Mouse (Mus musculus): ENCODE data around the gene Tas2r134. TPM values are rescaled to one million over a fixed set of nuclear protein-coding genes. Genes with fewer than 3 reads are reported as not detected.

Gene Tas2r134
- total RNA-seq, 2 experiments from 2014 or later = not detected

- DNase-seq = no peak
- intact Hi-C loops (cut with DNase I) = no loop called here
Measured at GRCm38 (mm10) chr2:51649887-51650286, 22.6 kb downstream of the Tas2r134 start.

GRCm38 (mm10) chr2:51652086-51652485 is 24.8 kb downstream of the Tas2r134 start:
- intact Hi-C loops (cut with DNase I) = no loop called here
- DNase-seq = no peak

- intact Hi-C loops (cut with DNase I) = no loop called here
- DNase-seq = no peak
Measured at GRCm38 (mm10) chr2:51657684-51658083, 30.4 kb downstream of the Tas2r134 start.

- DNase-seq = no peak
- intact Hi-C loops (cut with DNase I) = no loop called here
Measured at GRCm38 (mm10) chr2:51658288-51658687, 31.0 kb downstream of the Tas2r134 start.

- intact Hi-C loops (cut with DNase I) = no loop called here
- DNase-seq = peak; percentile 36 to 38
Measured at GRCm38 (mm10) chr2:51674321-51674720, 47.0 kb downstream of the Tas2r134 start.

Measured in heart, postnatal 14 days (tissue).